Mouse (Mus musculus) lung, embryonic 14.5 days (tissue): ENCODE results near the gene Zfp248. TPM values are rescaled to one million over a fixed set of nuclear protein-coding genes. Genes with fewer than 3 reads are reported as not detected.

Source experiments
- ATAC-seq: fragments of 200-750 bp; cut with Nextera tagmentation; 2 replicates; pipeline ENCODE4 v1.8.0; 2017; ENCODE audit warnings: mild to moderate bottlenecking, moderate TSS enrichment, moderate library complexity; ENCODE audit not compliant: insufficient read depth
- DNase-seq: peaks from one replicate; pipeline ENCODE4 v3.0.0-alpha.2; 2015
- H3K27ac ChIP-seq: fragments of 300-500 bp; sonication (generic); 2 replicates; pipeline ENCODE4 v1.5.1; 2014; ENCODE audit warnings: low read depth, mild to moderate bottlenecking, moderate library complexity
- H3K27me3 ChIP-seq: fragments of 300-500 bp; sonication (generic); 2 replicates; pipeline ENCODE4 v1.6.1; 2014; ENCODE audit warnings: low read length, control low read depth; ENCODE audit not compliant: insufficient read depth
- H3K36me3 ChIP-seq: fragments of 300-500 bp; sonication (generic); 2 replicates; pipeline ENCODE4 v1.6.1; 2014; ENCODE audit warnings: control low read depth; ENCODE audit not compliant: insufficient read depth
- H3K4me1 ChIP-seq: fragments of 300-500 bp; sonication (generic); 2 replicates; pipeline ENCODE4 v1.6.1; 2014; ENCODE audit warnings: antibody characterized with exemption, control low read depth; ENCODE audit not compliant: insufficient read depth
- H3K4me2 ChIP-seq: fragments of 300-500 bp; sonication (generic); 2 replicates; pipeline ENCODE4 v1.6.1; 2014; ENCODE audit warnings: mild to moderate bottlenecking
- H3K4me3 ChIP-seq: fragments of 300-500 bp; sonication (generic); 2 replicates; pipeline ENCODE4 v1.5.1; 2014; ENCODE audit warnings: low read depth, low read length
- H3K9ac ChIP-seq: fragments of 300-500 bp; sonication (generic); 2 replicates; pipeline ENCODE4 v1.6.1; 2014
- H3K9me3 ChIP-seq: fragments of 300-500 bp; sonication (generic); 2 replicates; pipeline ENCODE4 v1.6.1; 2016; ENCODE audit warnings: low read depth, low read length, control low read depth
- CTCF ChIP-seq: IDR thresholded peaks from 2 replicates; pipeline ENCODE4 v1.5.1; 2016; ENCODE audit warnings: antibody characterized with exemption, low read depth
- WGBS: fragments of 180-500 bp; shearing (Covaris S2); extraction: QIAGEN DNeasy Blood & Tissue Kit; methylation state at CpG from one replicate; pipeline ENCODE4 v1.1.7; 2014; 5-methylcytosine and 5-hydroxymethylcytosine counted together
- microRNA-seq: library from miRNA; unstranded; fragments of <30 nt; microRNA quantifications from one replicate; pipeline ENCODE4, GENCODE M21; 2016; ENCODE audit warnings: borderline number of aligned reads
- polyA plus RNA-seq: library from polyadenylated mRNA; unstranded; fragments of >200 nt; fragmentation: Nextera tagmentation; extraction: Ambion mirVana; gene quantifications from 2 replicates; pipeline ENCODE4 v1.2.1, GENCODE M21; 2014

Gene Zfp248
- polyA plus RNA-seq, 1 experiment from 2014 or later = 8.2 TPM

DNA sequence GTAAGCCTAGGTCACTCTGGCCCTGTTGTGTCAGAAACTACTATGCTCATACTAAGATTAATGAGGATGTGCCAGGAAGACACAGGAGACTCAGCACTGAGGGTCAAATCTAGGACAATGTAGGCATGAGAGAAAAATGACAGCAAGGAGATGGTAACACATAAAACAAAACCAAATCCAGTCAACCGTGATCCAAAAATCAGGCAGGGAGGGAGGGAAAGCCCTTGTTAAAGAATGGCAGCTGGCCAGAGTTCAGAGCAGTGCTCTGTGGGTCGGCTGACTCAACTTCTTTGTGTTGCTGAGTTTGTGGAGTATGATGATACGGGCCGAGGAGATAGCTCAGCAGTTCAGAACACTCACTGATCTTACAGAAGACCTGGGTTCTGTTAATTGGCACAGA, 48.9 kb downstream of the Zfp248 start:
- Histone ChIP-seq H3K4me1 (no peaks in the 10 kb centered on the region), H3K36me3 (peaks cover 84% of the 10 kb centered on the region), H3K4me2 (no peak overlapping the region), H3K27ac (no peak overlapping the region), H3K9me3 (no peaks in the 10 kb centered on the region), H3K9ac (no peak overlapping the region), H3K4me3 (no peak overlapping the region), H3K27me3 (no peaks in the 10 kb centered on the region)
- no peak for TF ChIP-seq CTCF
- 80% methylated on average over 4 of the region's 4 CpGs for WGBS
- ATAC-seq (no peak), DNase-seq (no peak)

DNA sequence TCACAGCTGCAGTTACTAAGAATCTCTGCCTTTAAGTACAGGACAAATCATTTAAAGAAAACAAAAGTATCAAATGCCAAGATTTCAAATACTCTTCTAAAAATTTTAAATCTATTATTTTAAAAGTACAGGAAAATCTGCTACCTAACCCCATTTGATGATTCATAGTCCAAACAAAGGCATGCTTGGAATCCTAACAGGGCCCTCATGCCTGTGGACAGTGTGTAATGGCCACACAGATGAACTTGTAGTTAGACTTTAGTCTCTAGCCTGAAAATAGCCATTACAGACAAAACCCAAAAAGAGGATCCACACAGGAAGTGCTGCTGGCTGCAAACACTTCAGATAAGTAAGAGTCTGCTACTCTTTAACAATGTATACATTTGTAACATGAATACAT, 64.6 kb downstream of the Zfp248 start:
- no peak for TF ChIP-seq CTCF
- peaks cover 74% of the 10 kb centered on the region for H3K36me3 ChIP-seq
- ATAC-seq = no peak

DNA sequence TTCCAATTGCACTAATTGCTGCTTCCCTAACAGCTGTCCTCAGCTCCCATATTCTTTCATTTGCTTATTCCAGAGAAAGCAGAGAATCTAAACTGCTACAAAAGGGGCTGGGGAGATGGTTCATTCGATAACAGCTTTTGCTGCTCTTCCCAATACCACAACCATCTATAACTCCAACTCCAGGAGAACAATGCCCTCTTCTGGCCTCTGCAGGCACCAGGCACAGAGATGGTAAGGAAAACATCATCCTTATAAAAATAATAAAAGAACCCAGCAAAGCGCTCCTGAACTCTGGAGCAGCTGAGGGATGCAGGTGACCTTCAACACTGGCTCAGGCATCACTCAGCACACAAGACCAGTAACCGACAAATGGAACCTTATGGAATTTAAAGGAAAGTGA, 69.4 kb downstream of the Zfp248 start:
- no peak overlapping the region for H3K4me3 ChIP-seq
- no peak for TF ChIP-seq CTCF
- no peaks in the 10 kb centered on the region for H3K27me3 ChIP-seq
- H3K9ac ChIP-seq = no peak overlapping the region
- H3K4me1 ChIP-seq = no peaks in the 10 kb centered on the region
- DNase-seq (no peak), ATAC-seq (no peak)
- H3K4me2 ChIP-seq = no peak overlapping the region
- H3K36me3 ChIP-seq = peaks cover 49% of the 10 kb centered on the region
- H3K27ac ChIP-seq = no peak overlapping the region
- WGBS = 90% methylated on average over 3 of the region's 3 CpGs
- H3K9me3 ChIP-seq = no peaks in the 10 kb centered on the region

More for the DNA sequence above, 64.6 kb downstream of the Zfp248 start:
- Histone ChIP-seq H3K27ac (no peak overlapping the region), H3K4me2 (no peak overlapping the region), H3K4me1 (no peaks in the 10 kb centered on the region), H3K27me3 (no peaks in the 10 kb centered on the region), H3K9me3 (no peaks in the 10 kb centered on the region), H3K4me3 (no peak overlapping the region), H3K9ac (no peak overlapping the region)
- no peak for DNase-seq

DNA sequence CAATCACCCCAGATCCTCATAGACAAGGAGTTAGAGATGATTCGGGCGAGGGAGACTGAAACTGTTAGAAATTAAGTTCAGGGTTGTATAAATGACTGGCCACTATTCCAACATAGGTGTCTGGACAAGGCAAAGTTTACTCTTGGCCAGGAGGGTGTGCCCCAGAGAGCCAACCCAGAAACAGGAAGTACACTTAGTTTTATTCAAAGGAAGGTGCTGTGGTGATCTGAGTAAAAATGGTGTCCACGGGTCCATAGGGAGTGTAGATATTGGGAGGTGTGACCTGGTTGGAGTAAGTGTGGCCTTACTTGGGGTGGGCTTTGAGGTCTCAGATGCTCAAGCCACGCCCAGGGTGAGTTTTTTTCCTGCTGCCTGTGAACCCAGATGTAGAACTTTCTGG, 74.1 kb downstream of the Zfp248 start:
- no peak for TF ChIP-seq CTCF

DNA sequence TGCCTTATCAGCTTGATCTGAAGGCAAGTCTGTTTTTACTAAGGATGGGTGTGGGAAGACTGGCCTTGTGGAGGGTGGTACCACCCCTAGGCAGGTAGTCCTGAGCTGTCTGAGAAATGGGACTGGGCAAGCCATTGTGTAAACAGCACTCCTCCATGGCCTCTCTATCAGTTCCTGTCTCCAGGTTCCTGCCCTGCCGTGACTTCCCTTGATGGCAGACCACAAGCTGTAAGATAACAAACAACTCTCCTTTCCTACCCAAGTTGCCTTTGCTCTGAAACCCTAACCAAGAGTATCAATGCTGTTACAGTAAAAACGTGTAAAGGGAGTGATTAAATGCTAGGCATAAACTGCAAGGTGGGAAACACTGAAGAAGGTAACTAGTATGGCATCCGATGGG, 74.7 kb downstream of the Zfp248 start:
- DNase-seq (no peak), ATAC-seq (no peak)
- no peak overlapping the region for H3K4me2 ChIP-seq
- H3K9ac ChIP-seq = no peak overlapping the region
- H3K4me1 ChIP-seq = no peaks in the 10 kb centered on the region
- WGBS = 47% methylated on average over 3 of the region's 3 CpGs
- no peak overlapping the region for H3K4me3 ChIP-seq
- no peak overlapping the region for H3K27ac ChIP-seq
- no peaks in the 10 kb centered on the region for H3K9me3 ChIP-seq
- no peaks in the 10 kb centered on the region for H3K27me3 ChIP-seq
- peaks cover 21% of the 10 kb centered on the region for H3K36me3 ChIP-seq
- TF ChIP-seq CTCF = no peak

More for the DNA sequence above, 74.1 kb downstream of the Zfp248 start:
- Histone ChIP-seq H3K9ac (no peak overlapping the region), H3K4me2 (no peak overlapping the region), H3K9me3 (no peaks in the 10 kb centered on the region), H3K4me1 (no peaks in the 10 kb centered on the region), H3K36me3 (peaks cover 21% of the 10 kb centered on the region), H3K4me3 (no peak overlapping the region), H3K27me3 (no peaks in the 10 kb centered on the region), H3K27ac (no peak overlapping the region)
- ATAC-seq = no peak
- DNase-seq = no peak
- 73% methylated on average over 4 of the region's 4 CpGs for WGBS

DNA sequence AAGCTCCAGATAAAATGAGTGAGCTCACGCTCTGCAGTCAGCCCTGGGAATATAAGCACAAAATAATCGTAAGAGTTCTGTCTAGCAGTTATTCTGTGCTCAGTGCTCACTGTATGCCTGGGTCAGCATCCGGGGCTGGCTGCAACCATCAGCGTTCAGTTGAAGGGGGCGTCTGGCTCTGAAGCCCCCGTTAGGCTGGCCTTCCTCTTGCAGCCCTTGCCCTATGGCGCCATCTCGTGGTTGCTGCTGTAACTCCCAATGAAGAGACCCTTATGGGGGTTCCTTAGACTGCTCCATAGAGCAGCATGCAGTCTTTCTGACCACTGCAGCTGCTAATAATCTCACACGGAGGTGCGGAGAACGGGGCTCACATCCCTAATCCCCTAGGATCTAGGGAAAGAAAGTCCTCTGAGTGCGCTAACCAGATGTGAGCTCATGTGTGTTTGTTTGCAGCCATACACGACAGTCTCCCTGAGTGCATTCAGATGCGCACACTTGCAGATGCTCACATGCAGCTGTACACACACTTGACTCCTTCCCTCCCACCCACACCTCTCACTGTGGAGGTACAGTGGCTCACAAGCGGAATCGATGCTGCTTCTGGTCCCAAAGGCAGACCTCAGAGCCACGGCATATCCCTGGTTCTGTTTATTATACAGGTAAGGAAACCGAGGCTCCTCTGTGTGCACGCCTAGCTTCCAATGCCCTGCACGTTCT, 75.7 kb downstream of the Zfp248 start:
- Histone ChIP-seq H3K4me2 (peak overlapping the region; percentile 38; the same call in 1 of the 2 replicates), H3K36me3 (peaks cover 21% of the 10 kb centered on the region), H3K27me3 (no peaks in the 10 kb centered on the region), H3K4me3 (no peak overlapping the region), H3K9ac (no peak overlapping the region), H3K9me3 (no peaks in the 10 kb centered on the region), H3K4me1 (no peaks in the 10 kb centered on the region), H3K27ac (no peak overlapping the region)
- ATAC-seq = peak; percentile 79
- peak; percentile 90 for DNase-seq
- WGBS = 26% methylated on average over 20 of the region's 20 CpGs
- TF ChIP-seq CTCF = peak; percentile 90

DNA sequence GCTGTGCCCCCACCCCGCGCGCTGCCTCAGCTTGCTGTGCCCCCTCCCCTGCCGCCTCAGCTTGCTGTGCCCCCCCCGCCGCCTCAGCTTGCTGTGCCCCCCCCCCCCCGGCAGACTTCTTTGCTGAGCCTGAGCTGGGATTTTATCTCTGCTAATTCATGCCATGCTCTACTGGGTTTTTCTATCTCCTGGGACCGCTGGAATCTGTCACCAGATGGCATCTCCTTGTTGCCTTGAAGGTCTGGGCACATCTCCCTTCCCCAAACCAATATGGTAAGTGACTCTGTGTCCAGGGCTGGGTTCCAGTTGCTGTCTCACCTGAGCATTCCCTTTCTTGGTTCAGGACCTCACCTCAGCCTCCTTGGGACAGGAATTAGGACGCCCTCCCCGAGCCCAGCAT, 77.7 kb downstream of the Zfp248 start:
- Histone ChIP-seq H3K9me3 (no peaks in the 10 kb centered on the region), H3K36me3 (peaks cover 5% of the 10 kb centered on the region; the same call in 1 of the 2 replicates), H3K27ac (no peak overlapping the region), H3K4me2 (no peak overlapping the region), H3K9ac (no peak overlapping the region), H3K4me1 (no peaks in the 10 kb centered on the region), H3K4me3 (no peak overlapping the region), H3K27me3 (no peaks in the 10 kb centered on the region)
- DNase-seq (no peak), ATAC-seq (no peak)
- no peak for TF ChIP-seq CTCF
- 54% methylated on average over 9 of the region's 10 CpGs for WGBS

Small RNA genes within 50 kb of the gene (microRNA-seq; reads per million reads assigned to microRNA genes)
- not detected for gene Gm25953

Other genes with a start within 250 kb of the Zfp248 start
- 38.6 and 41.4 TPM in 2 replicates for gene Bms1, start 36.1 kb downstream of the Zfp248 start, polyA plus RNA-seq
- 13.1 and 13.4 TPM in 2 replicates for gene Zfp9, start 23.8 kb upstream of the Zfp248 start, polyA plus RNA-seq
- gene Ankrd26, start 106.7 kb upstream of the Zfp248 start, polyA plus RNA-seq = 17.6 and 18.0 TPM in 2 replicates